Mouse (Mus musculus): ENCODE data around the gene Brox.
"Not testable (repeated sequence)": the region's sequence is repeated elsewhere in the genome, so short reads cannot be mapped to it uniquely, and the experiment has no call there.

Brox gene

DNA sequence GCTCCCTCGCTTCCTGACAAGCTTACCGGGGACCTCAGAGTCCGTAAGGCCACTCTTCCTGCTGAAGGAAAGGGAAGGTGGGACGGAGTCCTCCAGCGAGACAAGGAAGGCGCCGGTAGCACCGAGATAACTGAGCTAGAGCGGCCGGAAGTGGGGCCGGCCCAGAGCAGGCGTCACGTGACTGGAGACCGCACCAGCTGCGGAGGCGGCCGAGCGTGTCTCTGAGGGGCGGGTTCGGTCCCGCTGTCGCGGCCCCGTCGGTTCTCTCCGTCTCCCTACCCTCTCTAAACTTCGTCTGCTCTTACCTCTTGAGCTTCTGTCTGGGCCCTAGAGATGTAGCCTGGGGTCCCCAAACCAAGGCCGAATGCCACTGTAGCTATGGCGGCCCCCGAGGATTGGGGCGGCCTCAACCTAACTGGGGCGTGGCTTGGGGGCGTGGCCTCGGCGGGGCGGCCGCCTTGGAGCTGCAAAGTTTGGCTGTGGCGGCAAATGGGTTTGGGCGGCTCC, at the start of gene Brox:
Brox (minus strand) TSS at position 393 of the 507 bp plus-strand sequence.
- DNase-seq: peak; percentile 93 to 94

GRCm38 (mm10) chr1:183345817-183346195, 48.7 kb upstream of the Brox start:
- no peak for DNase-seq

DNA sequence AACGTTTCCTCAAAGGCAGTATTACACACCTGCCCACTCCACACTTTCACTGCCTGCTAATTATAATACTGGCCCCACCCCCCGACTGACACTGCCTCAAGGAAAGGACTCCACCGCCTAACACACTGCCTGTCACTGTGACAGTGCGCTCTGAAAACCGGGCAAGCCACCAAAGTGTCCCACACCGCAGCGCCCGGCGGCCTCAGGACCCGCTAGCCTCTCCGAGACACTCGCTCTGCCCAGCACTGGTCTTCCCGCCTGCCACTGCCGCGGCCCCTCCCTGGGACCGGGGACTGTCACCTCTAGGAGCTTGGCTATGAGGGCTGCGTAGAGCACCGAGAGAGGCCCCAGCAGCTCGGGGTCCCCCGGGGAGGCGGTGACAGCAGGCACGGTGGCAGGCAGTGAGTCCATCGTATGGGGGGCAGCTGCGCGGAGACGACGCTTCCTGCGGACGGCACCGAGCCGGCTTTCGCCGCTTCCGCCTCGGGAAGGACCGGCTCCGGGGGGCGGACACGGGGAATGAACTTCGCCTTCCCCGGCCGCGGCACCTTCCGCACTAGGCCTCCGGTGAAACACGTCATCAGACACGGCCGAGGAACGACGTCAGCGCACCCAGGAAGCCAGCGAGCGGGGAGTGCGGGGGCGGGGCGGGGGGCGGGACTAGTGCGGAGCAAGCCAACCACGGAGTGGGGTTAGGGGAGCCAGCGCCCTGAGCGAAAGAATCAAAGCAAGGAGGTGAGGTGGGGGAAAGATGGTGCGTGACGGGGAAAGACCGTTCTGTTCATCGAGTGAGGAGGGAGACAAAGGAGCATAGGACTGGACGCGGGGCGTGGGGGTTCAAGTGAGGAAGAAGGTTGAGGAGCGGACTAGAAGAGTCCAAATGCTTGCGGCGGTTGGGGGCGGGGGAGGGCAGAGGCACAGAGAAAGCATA, 48.1 kb upstream of the Brox start:
- DNase-seq: peak; percentile 83 to 84

DNA sequence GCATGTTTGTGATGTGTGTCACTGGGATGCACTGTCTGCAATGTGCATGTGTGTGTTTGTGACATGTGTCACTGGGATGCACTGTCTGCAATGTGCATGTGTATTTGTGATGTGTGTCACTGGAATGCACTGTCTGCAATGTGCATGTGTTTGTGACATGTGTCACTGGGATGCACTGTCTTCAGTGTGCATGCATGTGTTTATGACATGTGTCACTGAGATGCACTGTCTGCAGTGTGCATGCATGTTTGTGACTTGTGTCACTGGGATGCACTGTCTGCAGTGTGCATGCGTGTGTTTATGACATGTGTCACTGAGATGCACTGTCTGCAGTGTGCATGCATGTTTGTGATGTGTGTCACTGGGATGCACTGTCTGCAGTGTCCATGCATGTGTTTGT, 45.8 kb upstream of the Brox start:
- not testable (repeated sequence) for DNase-seq

DNA sequence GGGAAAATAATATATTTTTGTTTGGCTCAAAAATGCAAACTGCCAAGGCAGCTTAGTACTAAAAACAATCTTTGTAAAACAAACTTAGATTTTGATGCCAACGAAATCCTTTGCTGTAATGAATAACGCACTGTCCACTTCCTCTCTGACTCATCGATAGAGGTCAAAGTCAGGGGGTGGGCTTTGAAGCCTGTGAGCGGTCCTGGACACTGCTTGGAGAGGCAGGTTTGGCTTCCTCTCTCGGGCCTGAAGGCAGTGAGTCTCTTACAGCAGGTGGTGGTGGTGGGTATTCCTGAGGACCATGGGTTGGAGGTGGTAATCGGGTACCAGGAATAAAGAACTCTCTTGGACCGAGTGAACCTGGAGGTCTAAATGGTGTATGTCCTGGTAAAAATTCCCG, 30.1 kb upstream of the Brox start:
- no peak for DNase-seq

DNA sequence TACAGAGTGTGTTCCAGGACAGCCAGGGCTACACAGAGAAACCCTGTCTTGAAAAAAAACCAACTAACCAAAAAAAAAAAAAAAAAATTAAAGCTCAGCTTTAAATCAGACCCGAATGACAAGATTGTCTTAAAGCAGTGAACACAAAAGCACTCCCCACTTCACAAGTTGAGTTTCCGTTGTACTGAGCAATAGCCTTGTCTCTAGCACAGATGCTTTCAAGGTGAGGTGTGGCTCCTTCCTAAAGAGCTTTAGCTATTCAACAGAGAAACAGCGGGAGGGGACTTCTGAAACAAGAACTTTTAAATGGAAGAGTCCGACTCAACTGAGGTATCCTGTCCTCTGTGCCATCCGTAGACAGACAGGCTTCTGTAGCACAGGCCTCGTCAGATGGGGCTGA, 27.4 kb upstream of the Brox start:
- no peak for DNase-seq

DNA sequence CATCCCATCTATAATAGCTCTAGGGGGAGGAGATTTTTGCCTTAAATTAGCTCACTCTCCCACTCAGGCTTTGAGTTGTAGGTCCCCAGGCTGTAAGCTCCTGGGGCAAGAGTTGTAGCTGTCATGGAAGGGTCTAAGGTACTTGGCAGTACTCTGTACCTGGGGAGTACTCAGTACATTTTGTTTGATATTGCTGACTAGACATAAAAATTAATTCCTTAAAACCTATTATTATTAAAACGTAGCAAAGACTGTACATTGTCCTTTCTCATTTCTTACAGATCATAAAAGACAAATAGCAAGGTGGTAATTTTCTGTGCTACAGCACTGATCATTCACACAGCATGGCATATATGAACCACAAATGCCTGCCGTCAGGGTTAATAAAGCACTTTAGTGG, 26.9 kb upstream of the Brox start:
- DNase-seq: no peak

GRCm38 (mm10) chr1:183322496-183322895, 25.4 kb upstream of the Brox start:
- not testable (repeated sequence) for DNase-seq

DNA sequence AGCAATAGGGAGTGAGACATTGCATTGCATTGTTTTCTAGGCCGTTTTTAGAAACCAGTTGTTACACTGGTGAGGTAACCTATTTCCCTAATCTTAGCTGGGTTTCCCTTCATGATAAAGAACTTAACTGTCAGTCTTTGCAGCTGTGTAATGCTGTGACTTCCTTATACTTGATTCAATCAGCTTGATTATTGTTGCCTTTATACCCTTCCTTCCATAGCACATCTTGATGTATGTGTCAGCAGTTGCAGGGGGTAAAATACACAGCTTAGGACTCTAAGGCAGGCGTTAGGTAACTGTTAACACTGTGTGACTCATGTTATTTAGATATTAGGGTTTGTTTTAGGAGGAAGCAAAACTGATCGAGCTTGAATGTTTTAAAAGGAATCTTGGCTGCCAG, 23.6 kb upstream of the Brox start:
- no peak for DNase-seq

DNA sequence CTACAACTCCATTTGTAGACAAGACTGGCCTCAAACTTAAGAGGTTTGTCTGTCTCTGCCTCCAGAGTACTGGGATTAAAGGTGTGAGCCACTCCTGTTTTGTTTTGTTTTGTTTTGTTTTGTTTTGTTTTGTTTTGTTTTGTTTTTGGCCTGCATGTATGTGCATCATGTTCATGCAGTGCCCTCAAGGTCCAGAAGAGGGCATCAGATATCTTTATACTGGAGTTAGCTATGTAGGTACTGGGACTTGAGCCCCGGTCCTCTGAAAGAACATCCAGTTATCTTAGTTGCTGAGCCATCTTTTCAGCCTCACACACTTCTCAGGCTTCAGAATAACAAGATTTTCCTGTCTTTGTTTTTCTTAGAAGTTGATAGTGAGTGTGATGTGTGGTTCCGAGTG, 18.7 kb upstream of the Brox start:
- no peak for DNase-seq

GRCm38 (mm10) chr1:183312076-183312475, 15.0 kb upstream of the Brox start:
- DNase-seq: no peak

- not testable (repeated sequence) for DNase-seq
Measured at GRCm38 (mm10) chr1:183309601-183310000, 12.5 kb upstream of the Brox start.

DNA sequence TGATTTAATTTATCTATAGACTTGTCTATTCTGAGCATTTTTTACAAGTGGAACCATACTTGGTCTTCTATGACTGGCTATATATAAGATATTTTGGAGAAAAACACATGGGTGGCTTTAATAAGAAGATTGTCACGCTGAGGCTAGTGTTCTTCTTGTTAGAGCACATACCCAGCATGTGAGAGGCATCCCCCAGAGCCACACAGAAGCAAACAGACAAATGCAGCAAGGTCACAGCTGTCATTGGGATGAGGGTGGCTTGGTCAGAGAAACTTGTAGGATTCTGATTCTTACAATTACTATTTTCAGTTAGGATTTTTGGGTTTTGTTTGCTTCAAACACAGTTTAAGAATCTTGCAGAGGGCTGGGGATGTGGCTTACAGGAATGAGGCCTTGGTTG, 11.4 kb upstream of the Brox start:
- DNase-seq: no peak

GRCm38 (mm10) chr1:183307555-183307954, 10.5 kb upstream of the Brox start:
- no peak for DNase-seq

- peak; percentile 77 to 88 for DNase-seq
Measured at GRCm38 (mm10) chr1:183299161-183299560, 2.1 kb upstream of the Brox start.

- peak in 1 of 2 experiments; percentile 14 for DNase-seq
Measured at GRCm38 (mm10) chr1:183297886-183298489, 919 bp upstream of the Brox start.

- DNase-seq: peak; percentile 44 to 57
Measured at GRCm38 (mm10) chr1:183297473-183297885, 410 bp upstream of the Brox start.

GRCm38 (mm10) chr1:183296465-183296864, 604 bp downstream of the Brox start, which contains the start of gene Aida:
Gene Aida, plus strand, starts transcription at chr1:183296590.
- peak in 1 of 2 experiments; percentile 42 for DNase-seq

DNA sequence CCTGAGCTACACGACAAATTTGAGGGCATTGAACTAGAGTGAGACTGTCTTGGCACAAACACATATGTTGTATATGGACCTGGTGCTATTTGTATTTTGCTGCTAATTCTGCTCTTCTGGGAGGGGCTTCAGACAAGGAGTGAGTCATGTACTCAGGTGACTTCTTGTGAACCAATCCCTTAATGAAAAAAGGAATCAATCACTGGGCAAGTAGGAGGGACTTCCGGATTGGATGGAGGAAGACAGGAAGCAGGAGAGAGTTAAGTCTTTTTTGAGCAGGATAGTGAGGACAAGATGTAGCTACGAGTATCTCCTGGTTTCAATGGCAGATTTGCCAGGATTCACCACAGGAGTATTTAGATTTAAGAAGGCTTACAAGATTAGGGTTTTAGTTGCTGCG, 7.5 kb downstream of the Brox start:
- DNase-seq: no peak

DNA sequence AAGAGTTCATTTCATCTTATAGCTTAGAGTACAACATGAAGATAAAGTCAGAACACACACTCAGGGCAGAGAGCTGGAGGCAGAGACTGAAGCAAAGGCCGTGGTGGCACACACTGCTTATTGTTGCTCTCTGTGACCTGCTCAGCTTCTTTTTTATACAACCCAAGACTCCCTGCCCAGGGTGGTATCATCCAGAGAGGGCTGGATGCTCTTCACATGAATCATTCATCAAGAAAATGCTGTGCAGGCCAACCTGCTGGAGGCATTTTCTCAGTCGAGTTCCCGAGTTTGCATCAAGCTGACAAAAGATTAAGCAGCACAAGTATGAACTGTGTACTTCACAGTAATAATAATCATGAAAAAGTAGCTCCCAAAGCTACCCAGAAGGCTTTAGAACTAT, 8.7 kb downstream of the Brox start:
- DNase-seq: no peak

- no peak for DNase-seq
Measured at GRCm38 (mm10) chr1:183275763-183276162, 21.3 kb downstream of the Brox start.

GRCm38 (mm10) chr1:183274385-183274784, 22.7 kb downstream of the Brox start:
- DNase-seq: no peak

GRCm38 (mm10) chr1:183272867-183273818, 23.9 kb downstream of the Brox start:
- DNase-seq: no peak

All from cerebellum, postnatal 36 days (tissue).